Mouse (Mus musculus): Measurements from ENCODE around the gene Ryr1. TPM values are rescaled to one million over a fixed set of nuclear protein-coding genes. Genes with fewer than 3 reads are reported as not detected.

Ryr1 gene
- polyA plus RNA-seq (2017; shearing (Covaris generic)): under 1 TPM; 0.16 to 0.95 TPM

GRCm38 (mm10) chr7:29124970-29125369 is at the start of gene Ryr1:
TSS of gene Ryr1 (minus strand) at chr7:29125179.

DNA sequence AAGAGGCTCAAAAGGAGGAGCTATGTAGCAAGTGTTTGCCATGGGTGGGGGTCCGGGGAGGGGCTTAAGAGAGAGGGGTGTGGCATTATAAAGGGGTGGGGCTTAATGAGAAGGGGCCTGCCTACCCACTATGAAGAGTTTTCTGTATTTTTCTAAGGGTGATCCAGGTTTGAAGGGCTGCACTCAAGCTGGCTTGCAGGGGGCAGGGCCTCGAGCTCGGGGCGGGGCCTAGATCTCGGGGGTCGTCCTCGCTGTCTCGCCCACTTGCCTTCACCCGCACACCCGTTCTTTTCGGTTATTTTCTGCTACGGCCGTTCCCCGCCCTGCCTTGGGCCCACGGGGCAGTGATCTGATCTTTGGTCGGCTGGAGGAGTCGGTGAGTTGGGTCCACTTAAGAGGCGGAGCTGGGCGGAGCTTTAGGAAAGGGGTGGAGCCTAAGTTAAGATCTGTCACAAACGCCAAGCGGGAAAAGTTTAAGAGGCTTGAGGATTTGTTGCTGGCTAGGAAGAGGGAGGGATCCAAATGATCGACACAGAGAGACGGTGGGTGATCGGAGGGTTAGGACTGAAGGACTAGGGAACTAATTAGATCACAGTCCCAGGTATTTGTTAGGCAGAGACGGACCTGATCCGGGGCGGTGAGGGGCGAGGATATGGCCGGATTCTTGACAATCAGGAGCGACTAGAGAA is 45.2 kb upstream of the Ryr1 start, which contains the start of the genes Ggn and Spred3:
Ggn (plus strand) TSS at position 145 of the 689 bp plus-strand sequence.
Spred3 (minus strand) TSS at position 346 of the 689 bp plus-strand sequence.

GRCm38 (mm10) chr7:29155838-29156782 is 31.1 kb upstream of the Ryr1 start, which contains the start of gene Fam98c:
TSS of gene Fam98c (minus strand) at chr7:29156234.

GRCm38 (mm10) chr7:29134693-29135386 is 9.9 kb upstream of the Ryr1 start, which contains the start of gene Rasgrp4:
TSS of gene Rasgrp4 (plus strand) at chr7:29134851.

DNA sequence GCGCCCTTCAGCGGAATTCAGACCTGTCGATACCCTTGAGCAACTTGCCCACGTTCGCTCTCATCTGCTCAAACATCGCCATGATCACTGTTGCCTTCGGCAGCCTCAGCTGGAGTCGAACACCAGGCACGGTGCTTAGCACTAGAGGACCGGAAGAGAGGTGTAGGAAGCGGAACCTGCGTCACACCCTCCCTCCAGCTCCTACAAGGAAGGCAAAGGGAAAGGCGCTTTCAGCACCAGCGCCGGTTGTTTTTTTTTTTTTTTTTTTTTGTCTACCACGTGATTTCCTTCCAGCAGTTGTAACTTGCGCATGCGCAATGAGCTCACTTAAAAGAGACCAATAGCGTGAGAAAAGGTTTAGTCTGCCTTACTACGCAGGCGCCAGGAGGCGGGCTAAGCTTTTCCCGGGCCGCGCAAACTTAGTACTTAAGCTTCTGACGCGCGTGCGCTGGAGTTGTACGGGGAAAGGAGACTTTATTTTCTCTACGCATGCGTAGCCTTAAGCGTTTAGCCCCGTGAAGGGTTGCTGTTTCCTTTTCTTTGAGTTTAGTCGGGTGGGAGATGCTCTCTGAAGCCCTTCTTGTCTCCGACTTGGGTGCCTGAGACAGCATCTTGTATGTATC is 143.2 kb downstream of the Ryr1 start, which contains the start of the genes Eif3k and Map4k1:
Eif3k (minus strand) TSS at position 214 of the 623 bp plus-strand sequence.
Map4k1 (plus strand) TSS at position 400 of the 623 bp plus-strand sequence.

GRCm38 (mm10) chr7:28961927-28962670 is 162.9 kb downstream of the Ryr1 start, which contains the start of gene Actn4:
TSS of gene Actn4 (minus strand) at chr7:28962340.

Other genes with a start within 250 kb of the Ryr1 start
- under 1 TPM in 1 of 2 experiments, not detected in 1; 0.65 TPM for gene Capn12, start 243.8 kb downstream of the Ryr1 start, polyA plus RNA-seq (2017; shearing (Covaris generic))
- gene Actn4, start 162.8 kb downstream of the Ryr1 start, polyA plus RNA-seq (2017; shearing (Covaris generic)): 100 to 1,000 TPM; 157 to 274 TPM
- 100 to 1,000 TPM; 357 to 451 TPM for gene Eif3k, start 143.3 kb downstream of the Ryr1 start, polyA plus RNA-seq (2017; shearing (Covaris generic))
- gene Map4k1, start 143.1 kb downstream of the Ryr1 start, polyA plus RNA-seq (2017; shearing (Covaris generic)): 100 to 1,000 TPM; 152 to 176 TPM
- 1 to 10 TPM in 1 of 2 experiments, under 1 TPM in 1; 0.59 to 2.7 TPM for gene Rasgrp4, start 9.7 kb upstream of the Ryr1 start, polyA plus RNA-seq (2017; shearing (Covaris generic))
- 10 to 100 TPM; 63.1 to 73.0 TPM for gene Fam98c, start 31.1 kb upstream of the Ryr1 start, polyA plus RNA-seq (2017; shearing (Covaris generic))
- gene Ggn, start 45.0 kb upstream of the Ryr1 start, polyA plus RNA-seq (2017; shearing (Covaris generic)): under 1 TPM; 0.11 to 0.24 TPM
- gene Spred3, start 45.2 kb upstream of the Ryr1 start, polyA plus RNA-seq (2017; shearing (Covaris generic)): under 1 TPM in 1 of 2 experiments, not detected in 1; 0.29 TPM
- gene Psmd8, start 55.5 kb upstream of the Ryr1 start, polyA plus RNA-seq (2017; shearing (Covaris generic)): 100 to 1,000 TPM; 281 to 290 TPM
- gene Catsperg1, start 88.9 kb upstream of the Ryr1 start, polyA plus RNA-seq (2017; shearing (Covaris generic)): 1 to 10 TPM; 1.1 to 1.2 TPM
- gene Kcnk6, start 107.3 kb upstream of the Ryr1 start, polyA plus RNA-seq (2017; shearing (Covaris generic)): 1 to 10 TPM; 2.2 to 5.9 TPM
- gene Yif1b, start 113.2 kb upstream of the Ryr1 start, polyA plus RNA-seq (2017; shearing (Covaris generic)): 10 to 100 TPM; 39.8 to 47.0 TPM
- 1 to 10 TPM; 1.9 to 5.8 TPM for gene 2200002D01Rik, start 123.3 kb upstream of the Ryr1 start, polyA plus RNA-seq (2017; shearing (Covaris generic))
- gene Spint2, start 156.7 kb upstream of the Ryr1 start, polyA plus RNA-seq (2017; shearing (Covaris generic)): 100 to 1,000 TPM; 184 to 192 TPM
- gene Ppp1r14a, start 164.1 kb upstream of the Ryr1 start, polyA plus RNA-seq (2017; shearing (Covaris generic)): under 1 TPM in 1 of 2 experiments, not detected in 1; 0.57 TPM
- gene Dpf1, start 178.8 kb upstream of the Ryr1 start, polyA plus RNA-seq (2017; shearing (Covaris generic)): not detected